Mouse (Mus musculus): ENCODE data around the gene Ctso.

- TF ChIP-seq CTCF (IDR thresholded peaks at IDR 0.05; ENCODE audit: low read depth) (no peak), EP300 (optimal IDR thresholded peaks at IDR 0.05) (no peak)
Measured at GRCm38 (mm10) chr3:81943097-81943496, 10.7 kb downstream of the Ctso start.
